Mouse (Mus musculus) olfactory bulb, adult 2 months (tissue): ENCODE results near the gene Smug1. TPM values are rescaled to one million over a fixed set of nuclear protein-coding genes. Genes with fewer than 3 reads are reported as not detected.

Experiments used
- H3K27ac ChIP-seq: fragments of 200-500 bp; 2 replicates; pipeline ENCODE4 v1.5.1; 2012; ENCODE audit warnings: low read depth, low read length; ENCODE audit not compliant: insufficient read depth
- H3K4me1 ChIP-seq: fragments of 200-500 bp; 2 replicates; pipeline ENCODE4 v1.6.1; 2012; ENCODE audit warnings: low read length; ENCODE audit not compliant: control insufficient read depth, insufficient read depth
- H3K4me3 ChIP-seq: fragments of 200-500 bp; 2 replicates; pipeline ENCODE4 v1.5.1; 2012; ENCODE audit warnings: mild to moderate bottlenecking, low read depth, low read length, moderate library complexity; ENCODE audit not compliant: insufficient read depth
- CTCF ChIP-seq: fragments of 200-500 bp; IDR thresholded peaks from 2 replicates; pipeline ENCODE4 v1.5.1; 2012; ENCODE audit warnings: low read depth, mild to moderate bottlenecking, low read length, moderate library complexity; ENCODE audit not compliant: insufficient read depth
- POLR2A ChIP-seq: fragments of 200-500 bp; IDR thresholded peaks from 2 replicates; pipeline ENCODE4 v1.6.1; 2012; ENCODE audit warnings: mild to moderate bottlenecking, low read depth, low read length, moderate library complexity; ENCODE audit not compliant: insufficient read depth
- WGBS: fragments of 180-500 bp; shearing (Covaris S2); methylation state at CpG from one replicate; pipeline ENCODE4 v1.1.7; 2018; 5-methylcytosine and 5-hydroxymethylcytosine counted together
- polyA plus RNA-seq: library from polyadenylated mRNA; stranded (reverse); fragments of >200 nt; gene quantifications from 2 replicates; pipeline ENCODE4 v1.2.4, GENCODE M21; 2012; ENCODE audit warnings: low replicate concordance; ENCODE audit not compliant: missing spikeins, insufficient read depth, insufficient read length

Gene Smug1
- polyA plus RNA-seq, 1 experiment, result not detected

DNA sequence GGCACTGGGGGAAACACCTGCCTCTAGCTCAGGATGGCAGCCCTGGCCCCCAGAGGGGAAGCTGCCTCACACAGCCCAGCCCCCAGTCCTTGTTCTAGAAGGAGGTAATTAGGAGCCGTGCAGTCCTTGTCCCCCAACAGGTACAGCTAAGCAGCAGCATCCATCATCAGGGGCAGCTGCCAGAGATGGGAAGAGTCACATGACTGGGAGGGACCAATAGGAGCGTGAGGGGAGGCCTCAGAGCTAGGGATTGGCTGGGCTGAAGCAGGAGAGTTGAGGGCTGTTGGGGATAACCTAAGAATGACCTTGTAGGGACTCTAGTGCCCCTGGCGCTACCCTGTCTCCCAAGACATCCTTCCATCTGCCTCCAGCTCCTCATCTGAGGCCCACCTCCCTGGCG lies 33.1 kb downstream of the Smug1 start:
- H3K4me1 ChIP-seq, result peaks cover 34% of the 10 kb centered on the region
- no peak for TF ChIP-seq POLR2A
- TF ChIP-seq CTCF, result no peak
- no peak overlapping the region for H3K4me3 ChIP-seq
- WGBS, result 65% methylated on average over 4 of the region's 4 CpGs
- no peak overlapping the region for H3K27ac ChIP-seq

DNA sequence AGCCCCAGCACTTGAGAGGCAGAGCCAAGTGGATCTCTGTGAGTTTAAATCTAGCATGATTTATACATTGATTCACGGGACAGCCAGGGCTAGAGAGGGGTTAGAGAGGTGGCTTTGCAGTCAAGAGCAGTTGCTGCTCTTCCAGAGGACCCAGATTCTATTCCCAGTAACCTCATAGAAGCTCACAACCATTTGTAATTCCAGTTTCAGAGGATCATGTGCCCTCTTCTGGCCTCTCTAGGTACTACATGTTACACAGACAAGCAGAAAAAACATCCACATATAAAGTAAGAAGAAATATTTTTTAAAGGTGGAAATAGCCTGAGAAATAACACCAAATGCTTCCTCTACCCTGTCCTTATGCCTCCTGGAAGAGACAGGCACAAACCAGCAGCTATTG lies 36.2 kb downstream of the Smug1 start:
- no peak overlapping the region for H3K4me3 ChIP-seq
- H3K4me1 ChIP-seq, result peaks cover 28% of the 10 kb centered on the region
- no peak for TF ChIP-seq CTCF
- no peak for TF ChIP-seq POLR2A
- 86% methylated on average over 1 of the region's 1 CpGs for WGBS
- no peak overlapping the region for H3K27ac ChIP-seq

DNA sequence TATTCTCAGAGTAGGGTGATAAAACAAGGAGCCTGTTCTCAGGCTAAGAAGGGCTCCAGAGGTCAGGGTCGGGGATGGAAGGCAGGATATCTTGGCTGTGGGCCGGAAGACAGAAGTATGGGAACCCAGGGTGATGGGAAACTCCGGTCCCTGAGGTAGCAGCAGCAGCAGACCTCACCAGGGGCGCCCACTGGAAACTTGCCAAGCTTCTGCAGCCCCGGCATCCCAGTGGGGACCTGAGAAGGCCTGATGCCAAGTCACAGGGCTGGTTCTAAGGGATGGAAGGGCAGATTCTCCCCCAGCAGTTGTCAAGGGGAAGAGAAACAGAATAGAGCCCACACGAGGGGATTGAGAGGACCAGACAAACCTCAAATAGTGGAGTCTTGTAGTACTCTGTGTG lies 37.6 kb downstream of the Smug1 start:
- H3K27ac ChIP-seq, result no peak overlapping the region
- H3K4me3 ChIP-seq, result no peak overlapping the region
- peaks cover 15% of the 10 kb centered on the region for H3K4me1 ChIP-seq
- TF ChIP-seq POLR2A (no peak), CTCF (no peak)
- 66% methylated on average over 6 of the region's 6 CpGs for WGBS

DNA sequence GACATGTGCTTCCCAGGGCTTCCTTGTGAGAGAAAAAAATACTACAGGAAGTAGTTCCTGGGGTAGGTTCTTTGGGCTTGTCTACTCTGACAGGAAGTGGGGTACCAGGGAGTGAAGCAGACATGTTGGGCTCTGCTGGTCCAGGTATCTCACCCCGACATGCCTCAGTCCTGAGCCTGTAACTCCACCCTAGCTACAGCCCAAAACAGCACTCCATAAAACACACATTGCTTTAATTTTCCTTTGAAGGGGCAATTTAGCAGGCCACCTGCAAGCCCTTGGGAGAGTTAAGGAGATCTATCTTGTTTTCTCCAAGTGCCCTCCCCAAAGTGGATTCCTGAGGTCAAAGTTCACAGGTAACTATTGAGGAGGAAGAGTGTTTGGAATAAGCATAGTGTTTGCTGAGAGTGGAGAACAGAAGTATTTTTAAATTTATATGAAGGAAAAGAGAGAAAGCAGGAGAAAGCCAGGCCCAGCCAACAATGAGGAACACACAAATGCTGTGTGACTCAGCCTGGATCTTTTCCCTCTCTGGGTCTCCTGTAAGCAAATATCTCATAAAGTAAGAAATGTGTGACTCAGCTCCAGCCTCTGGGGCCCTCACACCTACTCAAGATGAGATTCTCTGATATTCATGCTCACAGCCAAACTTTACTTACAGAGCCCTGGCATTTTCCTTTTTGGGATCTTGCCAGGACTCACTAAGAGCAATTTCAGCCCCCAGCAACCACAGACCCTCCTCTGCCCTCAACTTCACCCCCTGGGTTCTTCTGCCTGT lies 38.6 kb downstream of the Smug1 start:
- TF ChIP-seq POLR2A (no peak), CTCF (no peak)
- H3K4me3 ChIP-seq, result no peak overlapping the region
- peaks cover 9% of the 10 kb centered on the region; the same call in 1 of the 2 replicates for H3K4me1 ChIP-seq
- WGBS, result 88% methylated on average over 1 of the region's 1 CpGs
- H3K27ac ChIP-seq, result no peak overlapping the region

DNA sequence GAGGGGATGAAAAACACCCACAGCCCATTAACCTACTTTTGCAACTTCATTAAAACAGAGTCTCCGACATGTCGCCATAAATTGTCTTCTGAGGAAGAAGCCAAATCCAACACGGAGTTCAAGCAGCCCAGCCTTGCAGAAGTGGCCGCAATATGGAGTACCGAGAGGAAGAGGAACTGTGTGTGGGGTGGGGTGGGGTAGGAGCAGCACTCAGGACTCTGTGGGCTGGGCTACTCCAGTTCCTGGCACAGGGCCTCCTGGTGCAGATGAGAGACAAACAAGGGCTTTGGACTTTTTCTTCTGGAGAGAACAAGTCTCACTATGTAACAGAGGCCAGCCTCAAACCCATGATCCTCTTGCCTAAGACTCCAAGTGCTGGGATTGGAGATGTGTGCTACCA lies 40.9 kb downstream of the Smug1 start:
- Histone ChIP-seq H3K27ac (no peak overlapping the region), H3K4me1 (peaks cover 9% of the 10 kb centered on the region; the same call in 1 of the 2 replicates), H3K4me3 (no peak overlapping the region)
- no peak for TF ChIP-seq CTCF
- no peak for TF ChIP-seq POLR2A
- WGBS, result 81% methylated on average over 5 of the region's 5 CpGs

DNA sequence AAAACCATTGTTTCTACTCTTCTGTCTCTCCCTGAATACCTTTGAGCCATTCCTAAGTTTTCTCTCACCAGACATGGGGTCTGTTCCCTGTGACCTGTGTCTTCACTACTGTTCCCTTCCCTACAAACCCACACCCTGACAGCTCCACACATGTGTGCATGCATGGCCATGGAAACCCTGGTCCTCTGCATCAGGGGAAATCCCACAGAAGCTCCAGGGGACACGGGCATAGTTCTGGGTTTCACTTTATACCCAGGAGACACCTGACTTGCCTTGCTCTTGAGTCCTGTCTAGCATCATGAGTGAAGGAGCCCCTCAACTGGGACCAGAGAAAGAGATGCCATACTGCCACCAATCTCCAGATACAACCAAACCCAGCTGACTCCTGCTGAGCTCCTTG lies 42.6 kb downstream of the Smug1 start:
- TF ChIP-seq POLR2A, result no peak
- H3K4me3 ChIP-seq, result no peak overlapping the region
- WGBS, result 79% methylated on average over 1 of the region's 1 CpGs
- no peak overlapping the region for H3K27ac ChIP-seq
- H3K4me1 ChIP-seq, result peaks cover 7% of the 10 kb centered on the region; the same call in 1 of the 2 replicates

DNA sequence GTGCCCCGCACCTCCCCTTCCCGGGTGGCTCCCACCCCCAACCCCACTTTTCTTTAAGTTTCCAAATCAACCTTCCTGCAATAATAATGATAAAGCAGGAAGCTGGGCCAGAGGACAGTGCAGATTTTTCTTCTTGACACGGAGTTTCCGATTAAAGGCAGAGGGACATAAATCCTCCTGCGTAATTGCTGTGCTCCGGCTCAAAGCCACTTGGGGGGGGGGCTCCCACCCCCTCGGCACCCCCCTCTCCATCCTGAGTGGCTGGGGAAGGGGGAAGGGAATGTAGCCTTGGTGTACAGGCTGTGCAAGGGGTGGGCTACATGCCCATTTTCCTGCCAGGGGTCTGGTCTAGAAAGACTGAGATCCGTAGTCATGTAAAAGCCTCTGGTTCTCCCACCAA lies 43.5 kb downstream of the Smug1 start:
- TF ChIP-seq CTCF (no peak), POLR2A (no peak)
- H3K4me3 ChIP-seq, result no peak overlapping the region
- no peak overlapping the region for H3K27ac ChIP-seq
- WGBS, result 75% methylated on average over 8 of the region's 8 CpGs
- no peaks in the 10 kb centered on the region for H3K4me1 ChIP-seq

DNA sequence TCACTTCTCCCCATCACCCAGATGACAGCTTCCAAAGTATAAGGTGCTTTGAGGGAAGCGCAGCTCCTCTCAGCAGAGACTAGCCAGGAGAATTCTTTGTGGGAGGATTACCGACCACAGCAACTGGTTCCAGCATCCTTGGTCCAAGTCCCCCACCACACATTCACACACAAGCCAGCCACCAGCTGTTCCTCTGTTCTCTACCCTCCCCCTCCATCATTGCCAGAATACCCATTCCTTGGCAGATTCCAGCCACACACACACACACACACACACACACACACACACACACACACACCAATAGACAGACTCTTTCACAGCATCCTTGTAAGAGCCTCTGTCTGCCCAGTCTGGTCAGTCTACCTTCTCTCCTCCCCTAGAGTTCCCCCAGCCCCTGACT lies 44.5 kb downstream of the Smug1 start:
- Histone ChIP-seq H3K4me1 (no peaks in the 10 kb centered on the region), H3K27ac (no peak overlapping the region), H3K4me3 (no peak overlapping the region)
- TF ChIP-seq POLR2A (no peak), CTCF (no peak)
- WGBS, result 81% methylated on average over 2 of the region's 2 CpGs

DNA sequence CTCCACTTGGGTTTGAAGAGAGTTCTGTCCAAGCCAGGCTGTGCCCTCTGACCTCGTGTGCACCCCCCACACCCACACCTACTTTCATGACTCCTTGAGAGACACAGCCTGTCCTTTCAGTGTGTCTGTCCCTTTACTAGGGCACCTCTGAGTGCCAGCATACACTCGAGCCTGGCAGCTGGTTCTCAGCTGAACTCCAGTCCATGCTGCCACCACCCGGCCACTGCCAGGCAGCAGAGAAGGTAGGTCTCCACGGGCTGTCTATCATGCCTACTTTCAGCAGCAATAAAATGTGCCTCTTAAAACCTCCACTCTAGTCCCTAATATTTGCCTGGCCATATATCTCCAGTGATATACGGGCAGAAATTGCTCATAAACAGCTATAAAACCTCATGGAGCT lies 45.5 kb downstream of the Smug1 start:
- no peak overlapping the region for H3K27ac ChIP-seq
- 45% methylated on average over 5 of the region's 5 CpGs for WGBS
- TF ChIP-seq POLR2A (no peak), CTCF (no peak)

More for the DNA sequence above, 45.5 kb downstream of the Smug1 start:
- H3K4me3 ChIP-seq, result no peak overlapping the region
- no peaks in the 10 kb centered on the region for H3K4me1 ChIP-seq
